Mouse (Mus musculus) right cerebral cortex, postnatal 10 days (tissue): ENCODE results near the gene Neurod4.
A peak's percentile ranks its signal among the peaks of the same experiment; 100 is the strongest.
"Not testable (repeated sequence)": the region's sequence is repeated elsewhere in the genome, so short reads cannot be mapped to it uniquely, and the experiment has no call there.

Source experiments
- DNase-seq, 2 experiments: peaks; one replicate each; pipeline ENCODE4 v3.0.0; 2021; ENCODE audit warnings: low spot score in 2 of 2

The Neurod4 gene

GRCm38 (mm10) chr10:130280066-130280465 is at the start of gene Neurod4:
Gene Neurod4 (minus strand): TSS chr10:130280240.
- peak in 1 of 2 experiments; percentile 25 for DNase-seq

GRCm38 (mm10) chr10:130324243-130324642 is 44.2 kb upstream of the Neurod4 start:
- DNase-seq: no peak

- no peak for DNase-seq
Measured at GRCm38 (mm10) chr10:130322637-130323036, 42.6 kb upstream of the Neurod4 start, which contains the start of gene Tespa1. Gene Tespa1 (plus strand): TSS chr10:130322870.

GRCm38 (mm10) chr10:130322062-130322461 is 42.0 kb upstream of the Neurod4 start:
- DNase-seq: no peak

- DNase-seq: no peak
Measured at GRCm38 (mm10) chr10:130320715-130321114, 40.7 kb upstream of the Neurod4 start.

GRCm38 (mm10) chr10:130318720-130319119 is 38.7 kb upstream of the Neurod4 start:
- DNase-seq: no peak

GRCm38 (mm10) chr10:130315846-130316245 is 35.8 kb upstream of the Neurod4 start:
- no peak for DNase-seq

- DNase-seq: peak; percentile 23 to 37
Measured at GRCm38 (mm10) chr10:130314110-130314829, 34.2 kb upstream of the Neurod4 start.

- DNase-seq: no peak
Measured at GRCm38 (mm10) chr10:130313531-130313930, 33.5 kb upstream of the Neurod4 start.

GRCm38 (mm10) chr10:130311534-130312227 is 31.6 kb upstream of the Neurod4 start:
- DNase-seq: no peak

- not testable (repeated sequence) for DNase-seq
Measured at GRCm38 (mm10) chr10:130304138-130304537, 24.1 kb upstream of the Neurod4 start.

GRCm38 (mm10) chr10:130298748-130299147 is 18.7 kb upstream of the Neurod4 start:
- peak; percentile 29 to 49 for DNase-seq

- no peak for DNase-seq
Measured at GRCm38 (mm10) chr10:130293741-130294408, 13.8 kb upstream of the Neurod4 start.

- no peak for DNase-seq
Measured at GRCm38 (mm10) chr10:130288007-130288406, 8.0 kb upstream of the Neurod4 start.

GRCm38 (mm10) chr10:130287201-130287600 is 7.2 kb upstream of the Neurod4 start:
- peak in 1 of 2 experiments; percentile 30 for DNase-seq

GRCm38 (mm10) chr10:130281982-130282449 is 2.0 kb upstream of the Neurod4 start:
- DNase-seq: no peak

GRCm38 (mm10) chr10:130276496-130276895 is 3.5 kb downstream of the Neurod4 start:
- DNase-seq: no peak

- DNase-seq: no peak
Measured at GRCm38 (mm10) chr10:130275759-130276158, 4.3 kb downstream of the Neurod4 start.

- DNase-seq: peak; percentile 58 to 69
Measured at GRCm38 (mm10) chr10:130263203-130263602, 16.8 kb downstream of the Neurod4 start.

- no peak for DNase-seq
Measured at GRCm38 (mm10) chr10:130259483-130259882, 20.6 kb downstream of the Neurod4 start.

- no peak for DNase-seq
Measured at GRCm38 (mm10) chr10:130244271-130244670, 35.8 kb downstream of the Neurod4 start.
